Mouse (Mus musculus): ENCODE results near the gene Ip6k3. TPM values are rescaled to one million over a fixed set of nuclear protein-coding genes. Genes with fewer than 3 reads are reported as not detected.

Gene Ip6k3
- polyA plus RNA-seq, 1 experiment from 2014 or later: 0.46 TPM

GRCm38 (mm10) chr17:27125185-27125584 is 42.4 kb downstream of the Ip6k3 start:
- peak; percentile 78 for DNase-seq (ENCODE audit: low spot score)

- no peak for DNase-seq (ENCODE audit: low spot score)
Observed at GRCm38 (mm10) chr17:27123813-27124375, 43.7 kb downstream of the Ip6k3 start.

GRCm38 (mm10) chr17:27123103-27123502 is 44.5 kb downstream of the Ip6k3 start:
- no peak for DNase-seq (ENCODE audit: low spot score)

- DNase-seq (ENCODE audit: low spot score): no peak
Observed at GRCm38 (mm10) chr17:27122701-27123100, 44.9 kb downstream of the Ip6k3 start.

GRCm38 (mm10) chr17:27121781-27122180 is 45.8 kb downstream of the Ip6k3 start:
- DNase-seq (ENCODE audit: low spot score): no peak

GRCm38 (mm10) chr17:27121266-27121665 is 46.3 kb downstream of the Ip6k3 start:
- DNase-seq (ENCODE audit: low spot score): no peak

- peak; percentile 16 for DNase-seq (ENCODE audit: low spot score)
Observed at GRCm38 (mm10) chr17:27120561-27121024, 47.0 kb downstream of the Ip6k3 start.

- no peak for DNase-seq (ENCODE audit: low spot score)
Observed at GRCm38 (mm10) chr17:27119954-27120353, 47.6 kb downstream of the Ip6k3 start.

- no peak for DNase-seq (ENCODE audit: low spot score)
Observed at GRCm38 (mm10) chr17:27119540-27119895, 48.1 kb downstream of the Ip6k3 start.

GRCm38 (mm10) chr17:27118676-27119539 is 48.7 kb downstream of the Ip6k3 start:
- peak; percentile 21 for DNase-seq (ENCODE audit: low spot score)

GRCm38 (mm10) chr17:27110072-27110471 is 57.5 kb downstream of the Ip6k3 start:
- DNase-seq (ENCODE audit: low spot score): no peak

GRCm38 (mm10) chr17:27107936-27108335 is 59.7 kb downstream of the Ip6k3 start:
- DNase-seq (ENCODE audit: low spot score): no peak

- DNase-seq (ENCODE audit: low spot score): peak; percentile 53
Observed at GRCm38 (mm10) chr17:27106745-27107144, 60.9 kb downstream of the Ip6k3 start.

- DNase-seq (ENCODE audit: low spot score): no peak
Observed at GRCm38 (mm10) chr17:27105698-27106470, 61.7 kb downstream of the Ip6k3 start.

- no peak for DNase-seq (ENCODE audit: low spot score)
Observed at GRCm38 (mm10) chr17:27101675-27102074, 65.9 kb downstream of the Ip6k3 start.

GRCm38 (mm10) chr17:27095690-27096089 is 71.9 kb downstream of the Ip6k3 start:
- no peak for DNase-seq (ENCODE audit: low spot score)

Other genes starting within 250 kb of the Ip6k3 start
- 8.5 and 9.3 TPM in 2 replicates for gene Phf1, start 234.7 kb downstream of the Ip6k3 start, polyA plus RNA-seq (2015; fragmentation: Nextera tagmentation; extraction: Ambion mirVana)
- 237 and 241 TPM in 2 replicates for gene Cuta, start 228.2 kb downstream of the Ip6k3 start, polyA plus RNA-seq (2015; fragmentation: Nextera tagmentation; extraction: Ambion mirVana)
- 0.21 TPM in 2 replicates for gene Syngap1, start 226.5 kb downstream of the Ip6k3 start, polyA plus RNA-seq (2015; fragmentation: Nextera tagmentation; extraction: Ambion mirVana)
- 21.1 and 24.0 TPM in 2 replicates for gene Zbtb9, start 194.6 kb downstream of the Ip6k3 start, polyA plus RNA-seq (2015; fragmentation: Nextera tagmentation; extraction: Ambion mirVana)
- 5.8 and 6.9 TPM in 2 replicates for gene Bak1, start 138.8 kb downstream of the Ip6k3 start, polyA plus RNA-seq (2015; fragmentation: Nextera tagmentation; extraction: Ambion mirVana)
- gene Itpr3, start 110.5 kb downstream of the Ip6k3 start, polyA plus RNA-seq (2015; fragmentation: Nextera tagmentation; extraction: Ambion mirVana): 4.5 and 4.9 TPM in 2 replicates
- gene Uqcc2, start 33.9 kb downstream of the Ip6k3 start, polyA plus RNA-seq (2015; fragmentation: Nextera tagmentation; extraction: Ambion mirVana): 266 and 304 TPM in 2 replicates
- gene Lemd2, start 36.7 kb upstream of the Ip6k3 start, polyA plus RNA-seq (2015; fragmentation: Nextera tagmentation; extraction: Ambion mirVana): 11.1 and 13.8 TPM in 2 replicates

Data from thymus, postnatal 0 days (tissue).